Mouse (Mus musculus) heart, adult 8-10 months (tissue): ENCODE data around the gene Nfic. TPM values are rescaled to one million over a fixed set of nuclear protein-coding genes. Genes with fewer than 3 reads are reported as not detected.
A peak's percentile ranks its signal among the peaks of the same experiment; 100 is the strongest.
"Not testable (repeated sequence)": the region's sequence is repeated elsewhere in the genome, so short reads cannot be mapped to it uniquely, and the experiment has no call there.

Experiments
- DNase-seq: peaks from one replicate; pipeline ENCODE4 v3.0.0; 2022; ENCODE audit warnings: low spot score
- total RNA-seq, 4 experiments: library from RNA; stranded (reverse); gene quantifications; 2 replicates each; pipeline ENCODE4 v1.2.4; 2022

The Nfic gene
- total RNA-seq, 4 experiments from 2014 or later, result 100 to 132 (median 108) TPM

DNA sequence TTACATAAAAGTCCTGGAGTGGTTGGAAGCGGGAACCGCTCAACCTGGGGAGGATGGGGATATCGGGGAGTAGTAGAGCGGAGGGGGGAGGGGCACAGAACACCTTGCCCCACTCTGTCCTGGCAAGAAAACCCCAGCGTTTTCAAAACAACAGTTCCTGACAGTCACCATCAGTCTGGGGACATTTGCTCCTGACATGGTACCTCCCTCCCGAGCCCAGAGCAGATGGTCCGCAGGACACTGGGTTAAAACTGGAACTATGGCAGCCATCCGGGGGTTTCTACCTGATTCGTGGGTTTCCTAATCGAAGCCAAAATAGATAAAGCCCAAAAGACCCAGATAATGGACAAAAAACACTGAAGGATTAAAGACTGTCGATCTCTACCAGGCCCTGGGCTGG, 5.5 kb upstream of the Nfic start:
- no peak for DNase-seq

DNA sequence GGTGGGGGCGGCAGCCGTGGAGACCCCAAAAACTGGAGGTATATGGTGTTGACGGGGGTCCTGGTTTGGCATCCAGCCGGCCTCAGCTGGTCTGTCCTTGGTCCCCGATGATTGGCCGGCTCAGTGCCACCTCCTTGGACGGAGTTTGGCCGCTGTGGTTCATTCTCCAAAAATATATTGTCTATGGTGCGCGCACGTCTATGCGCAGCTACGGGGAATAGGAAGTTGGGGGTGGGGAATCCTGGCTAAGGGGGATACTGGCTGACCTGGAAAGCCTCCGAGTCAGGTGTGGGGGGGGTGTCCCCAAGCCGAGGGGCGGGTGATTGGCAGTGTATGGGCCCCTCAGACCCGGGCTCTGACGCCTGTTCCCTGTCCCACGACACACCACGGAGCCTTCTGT, 5.0 kb upstream of the Nfic start:
- no peak for DNase-seq

DNA sequence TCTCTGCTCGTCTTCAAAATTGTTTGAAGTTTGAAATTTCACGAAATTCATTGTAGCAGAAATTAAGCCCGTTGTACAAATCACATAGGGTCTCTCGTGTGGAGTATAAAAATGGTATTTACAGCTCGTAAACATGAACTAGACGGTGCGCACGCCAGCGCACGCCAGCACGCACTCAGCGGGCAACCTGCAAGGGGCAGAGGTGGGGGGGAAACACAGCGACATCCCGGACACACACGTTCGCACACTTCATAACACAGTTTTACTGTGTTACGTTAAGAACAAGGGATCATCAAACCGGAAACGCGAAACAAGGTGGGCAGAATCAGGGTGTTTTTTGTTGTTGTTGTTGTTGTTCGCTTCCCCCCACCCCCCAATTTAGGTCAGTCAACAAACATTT, 4.0 kb upstream of the Nfic start:
- no peak for DNase-seq

DNA sequence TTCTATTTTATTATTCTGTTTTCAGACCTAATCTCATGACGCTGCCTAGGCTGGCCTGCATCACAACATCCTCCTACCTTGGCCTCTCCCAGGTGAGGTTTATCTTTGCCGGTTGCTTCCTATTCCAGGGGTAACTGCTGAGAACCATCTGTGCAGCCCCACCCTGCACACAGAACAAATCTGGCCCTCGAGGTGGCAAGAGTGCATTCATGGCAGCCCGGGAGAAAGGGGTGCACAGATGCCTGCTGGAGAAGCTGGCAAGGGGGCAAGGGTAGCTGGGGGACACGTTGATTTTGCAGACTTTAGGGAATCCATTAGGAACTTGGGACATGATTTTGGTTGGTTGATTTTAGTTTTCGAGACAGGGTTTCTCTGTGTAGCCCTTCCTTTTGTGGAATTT, 2.8 kb upstream of the Nfic start:
- no peak for DNase-seq

DNA sequence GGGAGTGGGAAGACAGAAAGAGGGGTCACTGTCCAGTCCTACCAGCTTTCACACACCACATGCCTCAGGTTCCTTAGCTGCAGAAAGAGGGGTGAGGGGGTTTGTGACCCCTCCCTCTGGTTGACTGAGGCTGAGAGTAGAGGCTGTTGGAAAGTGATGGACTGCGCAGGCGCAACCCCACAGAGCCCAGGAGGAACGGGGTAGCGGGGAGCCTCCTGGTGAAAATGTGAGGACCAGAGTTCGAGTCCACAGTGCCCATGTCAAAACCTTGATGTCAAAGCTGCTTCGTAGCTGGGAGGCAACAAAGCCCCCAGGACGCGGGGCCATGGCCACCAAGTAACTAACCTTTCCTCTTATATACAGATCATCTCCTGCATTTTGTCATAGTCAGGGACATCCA, 2.2 kb upstream of the Nfic start:
- no peak for DNase-seq

DNA sequence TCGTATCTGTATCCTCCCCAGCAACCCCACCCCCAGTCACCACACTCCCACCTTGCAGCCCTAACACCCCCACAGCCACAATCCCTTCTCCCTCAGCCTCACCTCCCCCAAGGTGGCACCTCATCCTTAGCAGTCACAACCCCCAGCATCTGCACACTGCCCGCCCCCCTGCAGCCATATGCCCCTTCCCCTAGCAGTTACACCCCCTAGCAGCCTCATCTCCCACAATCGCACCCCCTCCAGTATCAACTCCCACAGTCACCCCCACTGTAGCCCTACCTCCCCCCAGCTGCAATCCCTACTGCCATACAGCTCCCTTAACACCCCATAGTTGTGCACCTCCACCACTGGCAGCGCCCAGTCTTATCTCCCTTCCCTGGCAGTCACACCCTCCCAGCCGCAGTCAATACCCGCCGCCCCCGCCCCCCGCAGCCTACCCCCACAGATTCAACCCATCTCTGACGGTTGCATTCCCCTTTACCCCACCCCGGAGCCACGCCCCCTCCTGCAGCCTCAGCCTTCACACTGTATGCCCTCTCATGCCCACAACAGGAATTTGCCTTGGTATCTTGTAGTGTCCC, 1.6 kb upstream of the Nfic start:
- no peak for DNase-seq

DNA sequence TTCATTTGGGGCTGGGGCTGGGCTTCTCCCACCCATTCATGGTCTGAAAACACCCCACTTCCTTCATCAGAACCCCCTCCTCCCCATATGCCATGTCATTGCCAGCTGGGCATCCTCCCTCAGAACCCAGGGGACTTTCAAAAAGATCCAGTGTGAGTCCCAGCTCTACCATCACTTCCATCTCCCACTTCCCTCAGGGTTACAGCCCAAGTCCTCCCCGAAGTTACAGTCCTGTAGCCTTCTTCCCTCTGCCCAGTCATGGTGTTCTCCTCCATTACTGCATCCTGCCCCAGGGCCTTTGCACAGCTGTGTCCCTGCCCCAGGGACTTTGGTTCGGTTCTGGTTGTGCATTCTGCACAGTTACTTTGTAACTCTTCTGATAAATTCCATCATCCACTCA, 1.3 kb downstream of the Nfic start:
- DNase-seq, result no peak

DNA sequence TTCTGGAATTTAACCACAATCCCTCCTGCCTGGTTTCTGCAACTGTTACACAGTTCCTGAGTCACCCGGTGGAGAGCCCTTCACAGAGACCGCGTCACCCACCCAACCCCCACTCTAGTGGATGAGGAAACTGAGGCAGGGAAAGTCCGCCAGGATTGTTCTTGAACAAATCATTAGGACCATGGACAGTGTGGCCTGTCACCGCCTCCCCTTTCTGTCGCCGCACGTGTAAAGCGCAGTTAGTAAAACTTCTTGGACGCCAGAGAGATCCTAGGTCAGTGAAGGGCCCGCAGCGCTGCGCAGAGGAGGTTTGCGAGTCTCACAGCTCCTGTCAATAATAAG, 2.5 kb downstream of the Nfic start:
- no peak for DNase-seq

DNA sequence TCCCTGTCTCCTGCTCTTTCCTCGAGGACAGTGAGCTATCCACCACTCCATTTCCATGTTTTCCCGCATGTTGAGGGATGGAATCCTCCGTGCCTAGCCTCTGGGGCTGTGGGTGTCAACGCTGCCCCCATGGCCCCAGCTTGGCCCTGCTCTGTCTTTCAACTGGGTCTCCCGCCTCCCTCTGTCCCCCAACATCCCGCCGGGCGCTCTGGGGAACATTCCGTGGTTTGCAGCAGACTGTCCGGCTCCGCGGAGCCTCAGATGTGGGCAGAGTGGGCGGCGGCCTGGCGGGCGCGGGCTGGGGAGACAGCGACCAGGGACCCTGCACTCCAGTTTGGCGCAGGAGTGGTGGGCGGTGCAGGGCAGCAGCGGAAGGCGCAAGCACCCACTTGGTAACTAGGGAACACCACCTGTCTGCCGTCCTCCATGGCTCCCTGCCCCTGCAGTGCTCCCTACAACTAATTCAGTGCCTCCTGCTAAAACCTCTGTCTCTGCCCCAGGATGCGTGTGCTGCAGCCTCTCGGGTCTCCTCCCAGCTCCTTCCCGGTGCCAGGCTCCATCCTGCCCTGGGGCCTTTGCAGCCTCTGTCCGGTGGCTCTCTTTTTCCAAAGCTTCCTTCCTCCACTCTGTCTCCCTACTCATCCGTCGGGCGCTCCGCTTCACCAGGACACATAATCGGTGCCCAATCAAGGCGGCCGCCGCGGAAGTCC, 3.0 kb downstream of the Nfic start:
- DNase-seq, result no peak

DNA sequence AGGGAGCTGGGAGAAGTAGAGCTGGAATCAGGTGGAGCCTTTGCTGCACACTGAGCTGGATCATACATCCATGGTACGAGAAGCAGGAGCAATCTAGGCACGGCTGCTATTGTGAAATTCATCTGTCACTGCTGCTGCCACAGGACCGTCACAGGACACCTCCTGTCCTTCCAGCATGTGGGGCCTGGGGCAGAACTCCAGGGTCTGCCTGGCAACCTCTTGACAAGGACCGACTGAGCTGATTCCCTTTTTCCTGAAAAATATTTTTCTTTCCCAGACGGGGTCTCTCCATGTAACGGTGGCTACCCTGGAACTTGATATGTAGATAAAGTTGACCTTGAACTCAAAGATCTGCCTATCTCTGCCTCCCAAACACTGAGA, 4.1 kb downstream of the Nfic start:
- DNase-seq, result no peak

DNA sequence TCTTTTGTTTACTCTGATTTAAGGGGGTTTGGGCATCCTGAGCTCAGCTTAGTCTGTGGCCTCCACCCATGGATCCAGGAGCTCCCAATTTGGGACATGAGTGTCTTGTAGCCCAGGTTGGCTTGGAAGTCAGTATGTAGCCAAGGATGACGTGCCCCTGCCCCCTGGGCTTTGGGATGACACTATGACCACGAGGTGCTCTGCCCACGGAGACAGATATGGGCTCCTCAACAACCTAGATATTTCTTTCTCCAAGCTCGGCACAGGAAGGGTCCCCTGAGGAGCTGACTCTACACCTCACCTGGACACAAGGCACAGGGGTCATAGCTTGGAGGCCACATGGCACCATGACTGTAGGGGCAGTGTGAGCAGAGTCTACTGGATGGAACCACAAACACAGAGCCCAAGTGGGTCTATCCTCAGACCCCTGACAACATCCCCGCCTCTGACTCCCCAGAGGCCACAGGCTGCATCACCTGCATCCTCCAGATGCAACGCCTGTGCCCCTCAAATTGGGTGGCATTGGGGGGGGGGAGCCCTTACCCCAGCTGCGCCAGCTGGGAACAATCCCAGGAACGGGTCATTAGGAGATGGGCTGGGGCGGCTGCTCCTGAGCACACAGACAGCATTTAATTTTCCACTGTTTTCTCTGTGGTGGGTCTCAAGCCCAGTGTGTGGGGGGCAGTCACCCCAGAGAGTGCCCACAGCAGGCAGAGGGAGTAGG, 4.6 kb downstream of the Nfic start:
- DNase-seq, result no peak

DNA sequence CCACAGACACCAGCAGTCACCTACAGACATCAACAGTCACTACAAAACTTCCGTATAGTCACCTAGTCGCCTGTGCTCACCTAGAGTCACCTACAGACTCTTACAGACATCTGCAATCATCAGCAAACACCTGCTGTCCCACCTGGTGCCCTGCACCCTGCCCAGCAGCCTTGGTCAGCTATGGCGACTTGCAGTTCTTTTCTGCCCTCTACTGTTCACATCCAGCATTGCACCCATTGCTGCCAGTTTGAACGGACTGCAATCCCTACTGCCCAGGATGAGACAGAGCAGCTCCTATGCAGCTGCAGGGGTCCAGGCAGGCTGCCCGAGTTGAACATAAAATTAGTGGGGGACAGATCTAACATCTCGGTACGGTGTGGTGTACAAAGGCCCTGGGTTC, 5.3 kb downstream of the Nfic start:
- peak; percentile 87 for DNase-seq

DNA sequence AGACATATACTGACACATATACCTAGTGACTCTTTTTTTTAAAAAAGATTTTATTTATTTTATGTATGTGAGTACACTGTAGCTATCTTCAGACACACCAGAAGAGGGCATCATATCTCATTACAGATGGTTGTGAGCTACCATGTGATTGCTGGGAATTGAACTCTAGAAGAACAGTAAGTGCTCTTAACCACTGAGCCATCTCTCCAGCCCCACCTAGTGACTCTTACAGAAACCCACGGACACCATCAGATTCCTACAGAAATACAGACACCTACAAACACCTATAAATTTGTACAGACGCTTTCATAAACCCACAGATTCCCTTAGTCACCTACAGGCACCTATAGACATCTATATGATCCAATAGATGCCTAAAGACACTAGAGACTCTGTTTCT, 9.9 kb downstream of the Nfic start:
- DNase-seq, result not testable (repeated sequence)

DNA sequence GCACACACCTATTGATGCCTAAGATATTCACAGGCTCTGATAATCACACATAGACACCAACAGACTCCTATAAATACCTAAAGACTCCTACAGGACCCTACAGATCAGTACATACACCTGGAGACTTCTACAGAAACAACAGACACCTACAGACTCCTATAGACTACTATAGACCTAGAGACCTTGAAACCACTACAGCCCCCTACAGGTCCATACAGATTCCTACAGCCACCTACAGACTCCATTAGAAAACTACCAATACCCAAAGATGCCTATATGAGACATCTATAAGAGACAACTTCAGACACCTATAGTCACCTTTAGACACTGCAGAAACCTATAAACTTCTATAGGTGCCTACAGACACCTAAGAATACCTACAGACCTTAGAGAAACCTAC, 14.4 kb downstream of the Nfic start:
- no peak for DNase-seq

DNA sequence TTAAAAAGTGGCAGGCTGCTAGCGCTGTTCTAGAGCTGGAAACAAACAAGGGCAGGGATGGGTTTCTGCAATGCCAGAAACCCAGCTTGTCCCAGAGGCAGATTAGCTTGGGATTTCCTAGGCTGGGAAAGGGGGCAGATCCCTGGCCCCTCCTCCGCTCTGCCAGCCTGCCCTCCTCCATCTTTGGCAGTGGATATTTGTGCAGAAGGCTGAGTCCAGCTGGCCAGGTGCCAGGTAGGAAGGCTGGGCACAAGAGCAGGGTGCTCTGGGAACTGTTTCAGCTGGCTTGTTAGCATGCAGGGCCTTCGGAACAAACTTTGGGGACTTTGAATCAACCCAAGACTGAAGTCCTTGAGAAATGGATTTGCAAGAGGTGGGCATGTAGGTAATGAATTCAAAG, 20.0 kb downstream of the Nfic start:
- DNase-seq, result no peak

DNA sequence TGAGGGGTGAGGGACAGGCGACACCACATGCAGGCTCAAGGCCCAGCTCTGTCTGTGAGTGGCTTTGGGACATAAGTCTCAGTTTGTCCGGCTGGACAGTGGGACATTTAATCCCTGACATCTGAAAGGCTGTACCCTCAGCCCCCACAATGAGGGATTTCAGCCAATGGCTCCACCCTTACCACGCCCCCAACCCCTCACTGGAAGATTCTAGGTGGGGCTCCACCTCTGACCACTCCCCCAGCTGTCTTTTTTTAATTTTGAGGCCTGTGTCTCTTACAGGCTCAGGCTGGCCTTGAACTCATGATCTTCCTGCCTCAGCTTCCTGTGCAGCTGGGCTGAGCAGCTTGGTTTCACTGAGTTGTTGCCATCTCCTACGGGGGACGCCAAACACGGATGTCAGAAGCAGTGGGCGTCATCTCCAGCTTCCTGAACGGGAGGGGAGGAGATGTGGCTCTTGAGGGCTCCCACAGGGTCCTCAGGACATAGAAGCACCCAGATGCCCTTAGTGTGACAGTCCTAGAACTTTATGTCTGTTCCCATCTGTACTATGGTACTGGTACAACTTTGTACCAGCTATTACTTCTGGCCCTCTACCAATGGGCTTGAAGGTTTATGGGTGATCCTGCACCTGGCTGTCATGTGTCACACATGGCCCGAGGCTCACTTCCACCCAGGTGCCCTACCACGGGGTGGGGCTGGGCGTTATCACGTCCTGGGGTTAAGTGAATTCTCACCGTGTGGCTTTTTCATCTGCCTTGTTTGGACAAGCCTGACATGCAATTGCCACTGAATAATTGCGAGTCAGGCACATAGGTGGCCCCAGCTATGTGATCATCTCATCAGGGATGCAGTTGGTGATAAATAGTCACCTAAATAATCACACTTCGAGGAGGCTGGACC, 20.8 kb downstream of the Nfic start:
- DNase-seq, result no peak

DNA sequence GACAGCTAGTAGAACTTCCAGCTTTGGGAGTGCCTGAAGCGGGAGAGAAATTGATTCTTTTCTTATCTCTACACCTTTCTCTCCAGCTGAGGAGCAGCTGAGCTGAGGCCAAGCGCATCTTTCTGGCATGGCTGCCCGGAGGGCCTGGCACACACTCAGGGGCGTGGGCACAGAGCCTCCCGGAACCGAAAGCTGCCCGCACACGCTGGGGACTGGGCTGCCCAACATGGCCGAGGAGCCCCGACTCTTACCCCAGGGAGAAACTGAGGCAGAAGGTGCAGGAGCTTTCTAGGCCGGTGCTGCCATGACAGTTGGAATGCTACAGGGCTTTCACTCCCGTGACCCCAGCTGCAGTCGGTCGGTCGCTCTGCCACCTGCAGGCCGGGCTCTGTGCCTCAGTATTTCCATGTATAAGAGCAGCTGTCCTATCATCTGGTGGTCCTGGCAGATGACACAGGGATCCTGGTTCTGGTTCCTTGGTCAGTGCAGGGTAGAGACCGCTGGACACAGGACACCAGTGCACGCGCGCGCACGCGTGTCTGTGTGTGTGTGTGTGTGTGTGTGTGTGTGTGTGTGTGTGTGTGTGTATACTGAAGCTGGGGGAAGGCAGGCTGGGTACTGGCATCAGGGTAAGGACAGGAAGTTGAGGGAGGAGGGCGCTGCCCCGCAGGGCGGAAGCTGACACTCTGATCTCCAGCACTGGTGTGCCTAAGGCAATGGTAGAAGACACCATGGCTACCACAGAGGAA, 21.7 kb downstream of the Nfic start:
- no peak for DNase-seq

DNA sequence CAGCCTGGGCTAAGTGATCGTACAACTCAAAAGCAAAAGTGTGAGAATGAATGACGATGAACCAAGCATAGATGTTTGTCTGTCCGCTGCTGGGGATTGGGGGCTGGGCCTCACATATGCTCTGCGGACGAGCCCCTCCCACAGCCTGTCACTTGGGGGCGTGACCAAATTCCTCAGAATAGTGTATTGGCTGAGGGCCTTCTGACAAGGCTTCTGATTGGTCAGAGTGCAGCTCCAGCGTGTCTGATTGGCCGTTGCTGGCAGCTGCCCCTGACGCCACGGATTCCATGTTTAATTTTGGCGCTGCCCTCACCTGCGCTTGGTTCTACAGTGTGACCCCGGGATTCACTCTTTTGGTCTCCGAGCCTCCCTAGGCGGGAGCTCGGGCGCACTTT, 22.6 kb downstream of the Nfic start:
- DNase-seq, result peak; percentile 96

DNA sequence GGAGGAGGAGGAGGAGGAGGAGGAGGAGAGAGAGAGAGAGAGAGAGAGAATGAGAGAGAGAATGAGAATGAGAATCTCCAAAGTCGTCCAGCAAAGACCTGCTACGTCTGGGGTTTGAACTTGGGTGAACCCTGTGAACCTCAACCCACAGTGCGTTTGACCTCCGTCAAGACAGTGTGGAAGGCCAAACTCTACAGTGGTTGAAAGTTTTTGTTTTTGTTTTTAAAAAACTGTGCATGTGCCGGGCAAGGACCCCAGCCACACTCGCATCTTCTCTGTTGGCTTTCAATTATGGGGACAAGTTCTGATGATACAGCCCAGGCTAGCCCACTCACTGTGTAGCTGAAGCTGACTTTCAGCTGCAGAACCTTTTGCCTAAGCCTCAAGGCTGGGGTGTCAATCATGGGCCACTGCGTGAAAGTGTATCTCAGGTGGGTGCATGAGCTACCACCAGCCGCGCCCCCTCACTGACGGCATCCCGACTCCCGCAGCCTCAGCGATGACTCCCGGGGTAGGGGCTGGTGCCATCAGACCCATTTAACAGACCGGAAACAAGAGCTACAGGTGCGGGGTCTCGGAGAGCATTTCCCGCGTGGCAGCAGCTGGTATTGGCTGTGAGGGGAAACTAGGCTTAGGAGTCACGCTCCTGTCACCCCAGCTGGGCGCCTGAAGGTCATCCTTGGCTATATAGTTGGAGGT, 23.1 kb downstream of the Nfic start:
- no peak for DNase-seq

DNA sequence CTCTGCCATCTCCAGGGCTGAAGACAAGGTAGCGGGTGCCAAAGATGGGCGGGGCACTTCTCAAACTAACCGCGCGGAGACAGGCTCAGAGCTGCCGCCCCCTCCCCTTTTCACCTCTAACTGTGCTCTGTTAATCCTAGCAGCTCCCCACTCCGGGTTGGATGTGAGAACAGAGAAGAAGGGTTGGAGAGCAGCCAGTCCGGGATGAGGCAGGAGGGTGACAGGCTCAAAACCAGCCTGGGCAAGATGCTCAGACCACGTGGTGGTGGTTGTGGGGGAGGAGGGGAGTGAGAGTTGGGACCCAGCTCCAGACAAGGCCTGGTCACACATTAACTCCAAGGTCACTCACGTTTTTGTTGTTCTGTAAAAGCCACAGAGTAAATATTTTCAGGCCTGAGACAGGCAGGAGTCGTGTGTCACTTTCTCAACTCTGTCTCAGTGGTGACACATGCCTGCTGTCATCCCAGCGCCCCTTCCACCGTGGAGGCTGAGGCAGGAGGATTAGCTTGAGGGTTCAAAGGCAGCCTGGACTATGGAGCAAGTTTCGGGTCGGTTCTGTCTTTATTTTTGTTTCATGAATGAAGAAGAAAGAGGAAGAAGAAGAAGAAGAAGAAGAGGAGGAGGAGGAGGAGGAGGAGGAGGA, 23.8 kb downstream of the Nfic start:
- DNase-seq, result no peak
